Mouse (Mus musculus): Measurements from ENCODE around the gene Gm17571. TPM values are rescaled to one million over a fixed set of nuclear protein-coding genes. Genes with fewer than 3 reads are reported as not detected.
A peak's percentile ranks its signal among the peaks of the same experiment; 100 is the strongest.

The Gm17571 gene
- not detected in 2 replicates for polyA plus RNA-seq (2015; fragmentation: Nextera tagmentation; extraction: Ambion mirVana)

- Histone ChIP-seq H3K4me3 (replicated peaks; ENCODE audit: low read length) (no peak within 1 kb of the TSS), H3K9me3 (replicated peaks; ENCODE audit: control insufficient read depth, low read length) (no peaks in the 10 kb centered on the region), H3K27me3 (ENCODE audit: control insufficient read depth, insufficient read depth, low read length) (no peaks in the 10 kb centered on the region), H3K27ac (ENCODE audit: low read length) (no peak within 1 kb of the TSS), H3K36me3 (ENCODE audit: control insufficient read depth, insufficient read depth, low read length) (no peaks in the 10 kb centered on the region), H3K4me1 (ENCODE audit: control insufficient read depth, insufficient read depth, low read length) (peaks cover 7% of the 10 kb centered on the region; the same call in 1 of the 2 replicates), H3K4me2 (ENCODE audit: low read depth, low read length) (no peak within 1 kb of the TSS), H3K9ac (ENCODE audit: low read length) (no peak within 1 kb of the TSS)
- no peak for ATAC-seq (ENCODE audit: insufficient read depth, low FRiP score)
- 52% methylated on average over 4 of the region's 4 CpGs for WGBS
Measured at GRCm38 (mm10) chr9:13446703-13447285, at the start of gene Gm17571. TSS of gene Gm17571 (minus strand) at chr9:13446753.

GRCm38 (mm10) chr9:13495530-13495929 is 49.0 kb upstream of the Gm17571 start:
- Histone ChIP-seq H3K27me3 (ENCODE audit: control insufficient read depth, insufficient read depth, low read length) (no peaks in the 10 kb centered on the region), H3K4me2 (ENCODE audit: low read depth, low read length) (no peak overlapping the region), H3K9ac (ENCODE audit: low read length) (no peak overlapping the region), H3K4me3 (replicated peaks; ENCODE audit: low read length) (no peak overlapping the region), H3K36me3 (ENCODE audit: control insufficient read depth, insufficient read depth, low read length) (no peaks in the 10 kb centered on the region), H3K27ac (ENCODE audit: low read length) (no peak overlapping the region), H3K4me1 (ENCODE audit: control insufficient read depth, insufficient read depth, low read length) (peaks cover 15% of the 10 kb centered on the region), H3K9me3 (replicated peaks; ENCODE audit: control insufficient read depth, low read length) (no peaks in the 10 kb centered on the region)
- ATAC-seq (ENCODE audit: insufficient read depth, low FRiP score), result no peak

DNA sequence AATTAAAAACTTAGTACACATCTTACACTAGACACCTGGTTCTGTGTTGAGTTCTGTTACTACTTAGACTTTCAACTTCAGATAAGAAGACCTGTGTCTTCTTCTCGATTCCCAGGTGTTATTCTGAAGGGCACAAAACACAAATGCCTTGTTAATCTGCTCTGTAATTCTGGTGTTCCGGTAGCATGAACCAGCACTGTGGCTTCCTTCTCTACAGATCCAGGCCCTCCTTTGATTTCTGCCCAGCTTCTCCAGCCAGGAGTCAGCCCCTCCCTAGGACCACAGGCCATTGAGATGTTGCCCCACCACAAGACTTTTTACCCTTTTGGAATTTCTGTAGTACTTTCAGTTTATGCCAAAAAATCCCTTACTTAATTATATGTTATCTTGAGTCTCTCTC is 47.2 kb upstream of the Gm17571 start:
- Histone ChIP-seq H3K36me3 (ENCODE audit: control insufficient read depth, insufficient read depth, low read length) (no peaks in the 10 kb centered on the region), H3K27ac (ENCODE audit: low read length) (no peak overlapping the region), H3K9me3 (replicated peaks; ENCODE audit: control insufficient read depth, low read length) (no peaks in the 10 kb centered on the region), H3K4me3 (replicated peaks; ENCODE audit: low read length) (no peak overlapping the region), H3K27me3 (ENCODE audit: control insufficient read depth, insufficient read depth, low read length) (no peaks in the 10 kb centered on the region), H3K9ac (ENCODE audit: low read length) (no peak overlapping the region), H3K4me1 (ENCODE audit: control insufficient read depth, insufficient read depth, low read length) (peaks cover 15% of the 10 kb centered on the region), H3K4me2 (ENCODE audit: low read depth, low read length) (no peak overlapping the region)
- WGBS, result 88% methylated on average over 2 of the region's 2 CpGs
- ATAC-seq (ENCODE audit: insufficient read depth, low FRiP score), result no peak

GRCm38 (mm10) chr9:13492807-13493206 is 46.3 kb upstream of the Gm17571 start:
- Histone ChIP-seq H3K9ac (ENCODE audit: low read length) (no peak overlapping the region), H3K4me2 (ENCODE audit: low read depth, low read length) (no peak overlapping the region), H3K27ac (ENCODE audit: low read length) (no peak overlapping the region), H3K36me3 (ENCODE audit: control insufficient read depth, insufficient read depth, low read length) (no peaks in the 10 kb centered on the region), H3K4me1 (ENCODE audit: control insufficient read depth, insufficient read depth, low read length) (peaks cover 10% of the 10 kb centered on the region), H3K4me3 (replicated peaks; ENCODE audit: low read length) (no peak overlapping the region), H3K9me3 (replicated peaks; ENCODE audit: control insufficient read depth, low read length) (no peaks in the 10 kb centered on the region), H3K27me3 (ENCODE audit: control insufficient read depth, insufficient read depth, low read length) (no peaks in the 10 kb centered on the region)
- no peak for ATAC-seq (ENCODE audit: insufficient read depth, low FRiP score)
- WGBS, result 56% methylated on average over 2 of the region's 2 CpGs

GRCm38 (mm10) chr9:13491854-13492620 is 45.5 kb upstream of the Gm17571 start:
- Histone ChIP-seq H3K9ac (ENCODE audit: low read length) (no peak overlapping the region), H3K9me3 (replicated peaks; ENCODE audit: control insufficient read depth, low read length) (no peaks in the 10 kb centered on the region), H3K4me2 (ENCODE audit: low read depth, low read length) (no peak overlapping the region), H3K27me3 (ENCODE audit: control insufficient read depth, insufficient read depth, low read length) (no peaks in the 10 kb centered on the region), H3K4me3 (replicated peaks; ENCODE audit: low read length) (no peak overlapping the region), H3K36me3 (ENCODE audit: control insufficient read depth, insufficient read depth, low read length) (no peaks in the 10 kb centered on the region), H3K4me1 (ENCODE audit: control insufficient read depth, insufficient read depth, low read length) (peaks cover 6% of the 10 kb centered on the region; the same call in 1 of the 2 replicates), H3K27ac (ENCODE audit: low read length) (no peak overlapping the region)
- ATAC-seq (ENCODE audit: insufficient read depth, low FRiP score), result no peak
- 59% methylated on average over 9 of the region's 9 CpGs for WGBS

- WGBS, result 26% methylated on average over 1 of the region's 1 CpGs
- no peak for ATAC-seq (ENCODE audit: insufficient read depth, low FRiP score)
- no peaks in the 10 kb centered on the region for H3K36me3 ChIP-seq (ENCODE audit: control insufficient read depth, insufficient read depth, low read length)
Measured at GRCm38 (mm10) chr9:13491107-13491506, 44.6 kb upstream of the Gm17571 start.

DNA sequence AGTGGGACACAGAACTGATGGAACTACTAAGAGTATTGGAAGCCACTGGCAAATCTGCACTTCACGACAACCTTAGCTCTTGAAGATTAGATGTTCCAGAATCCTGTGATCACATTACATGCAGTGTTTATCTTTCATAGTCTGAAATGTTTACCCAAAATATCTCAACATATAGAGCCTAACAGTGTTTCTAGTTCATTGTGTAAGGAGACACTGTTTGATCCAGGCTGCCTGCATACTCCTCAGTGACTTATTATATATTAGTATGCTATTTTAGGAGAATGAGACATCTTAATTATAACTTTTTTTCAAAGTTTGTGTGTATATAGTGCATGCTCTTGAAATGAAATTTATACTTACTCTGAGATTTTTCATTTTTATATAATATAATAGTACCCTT is 39.4 kb upstream of the Gm17571 start:
- 33% methylated on average over 1 of the region's 1 CpGs for WGBS
- Histone ChIP-seq H3K36me3 (ENCODE audit: control insufficient read depth, insufficient read depth, low read length) (no peaks in the 10 kb centered on the region), H3K9me3 (replicated peaks; ENCODE audit: control insufficient read depth, low read length) (no peaks in the 10 kb centered on the region), H3K9ac (ENCODE audit: low read length) (no peak overlapping the region), H3K27me3 (ENCODE audit: control insufficient read depth, insufficient read depth, low read length) (no peaks in the 10 kb centered on the region), H3K4me1 (ENCODE audit: control insufficient read depth, insufficient read depth, low read length) (peaks cover 20% of the 10 kb centered on the region), H3K4me3 (replicated peaks; ENCODE audit: low read length) (no peak overlapping the region), H3K4me2 (ENCODE audit: low read depth, low read length) (no peak overlapping the region), H3K27ac (ENCODE audit: low read length) (no peak overlapping the region)
- ATAC-seq (ENCODE audit: insufficient read depth, low FRiP score), result no peak

More at GRCm38 (mm10) chr9:13491107-13491506, 44.6 kb upstream of the Gm17571 start:
- H3K27ac ChIP-seq (ENCODE audit: low read length), result no peak overlapping the region
- no peak overlapping the region for H3K9ac ChIP-seq (ENCODE audit: low read length)
- peaks cover 3% of the 10 kb centered on the region; the same call in 1 of the 2 replicates for H3K4me1 ChIP-seq (ENCODE audit: control insufficient read depth, insufficient read depth, low read length)
- no peak overlapping the region for H3K4me3 ChIP-seq (replicated peaks; ENCODE audit: low read length)
- H3K4me2 ChIP-seq (ENCODE audit: low read depth, low read length), result no peak overlapping the region
- no peaks in the 10 kb centered on the region for H3K27me3 ChIP-seq (ENCODE audit: control insufficient read depth, insufficient read depth, low read length)
- H3K9me3 ChIP-seq (replicated peaks; ENCODE audit: control insufficient read depth, low read length), result no peaks in the 10 kb centered on the region

DNA sequence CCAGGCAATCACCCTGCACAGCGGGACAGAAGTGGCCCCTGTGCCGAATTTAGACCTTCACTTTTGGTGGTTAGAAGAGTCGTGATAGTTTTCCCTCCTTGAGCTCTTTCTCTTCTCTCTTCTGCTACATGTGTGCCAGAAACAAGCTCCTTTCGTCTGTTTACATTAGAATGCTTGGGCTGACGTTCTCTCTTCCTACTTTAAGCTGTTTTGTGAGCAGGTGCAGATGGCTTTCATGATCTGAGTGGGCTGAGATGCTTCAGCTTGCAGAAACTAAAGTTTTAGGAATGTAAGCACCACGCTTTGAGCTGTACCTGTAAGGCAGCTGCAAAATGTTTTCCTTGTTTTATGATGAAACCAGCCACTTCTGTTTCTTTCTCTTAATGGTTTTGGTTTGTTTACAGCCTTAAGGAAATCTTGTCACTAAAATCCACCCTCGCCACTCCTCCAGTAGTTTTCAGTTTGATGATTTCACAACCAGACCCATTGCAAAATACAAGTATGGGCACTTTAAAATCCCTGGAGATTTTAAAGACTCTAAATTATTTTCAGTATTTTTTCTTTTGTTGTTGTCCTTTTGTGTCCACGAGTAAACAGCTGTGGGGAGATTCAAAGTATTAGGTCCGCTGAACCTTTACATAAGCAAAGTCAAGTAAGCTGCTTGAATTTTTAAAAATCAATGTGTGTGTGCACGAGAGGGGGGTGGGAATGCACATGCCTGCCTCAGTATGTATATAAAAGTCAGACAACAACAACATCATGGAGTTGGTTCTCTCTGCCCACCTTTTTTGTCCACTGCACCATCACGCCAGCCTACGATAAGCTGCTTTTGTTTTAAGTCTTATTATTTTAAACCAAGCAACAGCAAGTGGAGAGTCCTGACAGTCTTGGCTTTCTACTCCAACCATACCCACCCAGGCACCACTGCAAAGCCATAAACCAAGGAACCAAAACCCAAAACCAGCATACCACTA is 38.0 kb upstream of the Gm17571 start:
- peak; percentile 44; the same call in 1 of the 2 replicates for ATAC-seq (ENCODE audit: insufficient read depth, low FRiP score)
- H3K9me3 ChIP-seq (replicated peaks; ENCODE audit: control insufficient read depth, low read length), result no peaks in the 10 kb centered on the region
- peaks cover 23% of the 10 kb centered on the region for H3K4me1 ChIP-seq (ENCODE audit: control insufficient read depth, insufficient read depth, low read length)
- peak overlapping the region; percentile 54 for H3K27ac ChIP-seq (ENCODE audit: low read length)
- H3K36me3 ChIP-seq (ENCODE audit: control insufficient read depth, insufficient read depth, low read length), result no peaks in the 10 kb centered on the region
- H3K4me3 ChIP-seq (replicated peaks; ENCODE audit: low read length), result no peak overlapping the region
- no peaks in the 10 kb centered on the region for H3K27me3 ChIP-seq (ENCODE audit: control insufficient read depth, insufficient read depth, low read length)
- H3K4me2 ChIP-seq (ENCODE audit: low read depth, low read length), result peak overlapping the region; percentile 29; the same call in 1 of the 2 replicates
- H3K9ac ChIP-seq (ENCODE audit: low read length), result no peak overlapping the region
- 39% methylated on average over 12 of the region's 12 CpGs for WGBS

Measured in stomach, embryonic 16.5 days (tissue).